In the genomic region with DNA sequence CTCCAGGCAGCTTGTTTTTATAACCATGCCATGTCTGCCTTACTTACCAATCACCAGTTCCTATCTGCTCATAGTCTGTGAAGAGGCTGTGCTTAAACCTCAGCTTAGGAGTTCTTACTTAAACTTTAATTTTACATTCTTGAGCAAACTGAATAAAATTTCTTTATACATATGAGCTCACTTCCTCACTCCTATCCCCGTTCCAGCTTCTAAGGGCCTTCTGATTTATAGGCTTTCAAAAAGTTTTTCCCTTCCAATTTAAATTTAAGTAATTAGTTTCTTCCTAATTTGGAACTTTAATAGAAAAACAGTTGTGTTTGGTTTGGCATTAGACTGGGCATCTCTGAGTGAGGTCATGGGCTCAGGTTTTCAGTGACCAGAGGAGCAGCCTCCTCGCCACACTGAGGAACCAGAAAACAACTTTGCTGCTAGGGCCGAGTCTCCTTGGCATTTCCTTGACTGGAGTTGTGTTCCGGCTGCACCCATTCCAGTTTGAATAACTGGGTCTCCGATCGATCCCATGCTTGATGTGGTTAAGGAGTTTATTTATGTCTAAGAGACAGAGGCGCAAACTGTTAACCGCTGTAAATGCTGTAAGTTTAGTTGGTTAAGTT, we compare ENCODE assay signal across 14 mouse cellular contexts.
"Had no signal": no experiment of that assay in that cellular context is flagged by ENCODE, and none has a peak within 500 bp of the region (broad histone marks: within the 10 kb centered on the region; RNA-seq: fewer than 3 reads in every experiment).

No protein-coding gene starts in this region.

- ATAC-seq: intestine, embryonic 15.5 days had no signal

- DNase-seq: kidney, adult 2 months; kidney, postnatal 10 days; lung, adult 18-20 months; lung, postnatal 4 days; midbrain, embryonic 14.5 days; right cerebral cortex, adult 18-20 months; right cerebral cortex, postnatal 25 days; thymus, postnatal 36 days had no signal

- H3K27me3 ChIP-seq: intestine, embryonic 15.5 days; neural tube, embryonic 15.5 days had no signal

- H3K4me1 ChIP-seq: intestine, embryonic 15.5 days; neural tube, embryonic 15.5 days had no signal

- H3K36me3 ChIP-seq: intestine, embryonic 15.5 days; midbrain, embryonic 10.5 days; neural tube, embryonic 15.5 days had no signal

- H3K4me2 ChIP-seq: intestine, embryonic 15.5 days; neural tube, embryonic 15.5 days had no signal

- H3K9me3 ChIP-seq: intestine, embryonic 15.5 days; midbrain, embryonic 10.5 days; neural tube, embryonic 15.5 days had no signal

- H3K9ac ChIP-seq: intestine, embryonic 15.5 days; liver, embryonic 14.5 days; neural tube, embryonic 15.5 days had no signal

- H3K27ac ChIP-seq: intestine, embryonic 15.5 days; left cerebral cortex, adult 2 months; liver, embryonic 14.5 days; midbrain, embryonic 10.5 days; neural tube, embryonic 15.5 days had no signal

- H3K4me3 ChIP-seq: intestine, embryonic 15.5 days; left cerebral cortex, adult 2 months; midbrain, embryonic 10.5 days; myocyte; neural tube, embryonic 15.5 days had no signal
